Mouse (Mus musculus): ENCODE data around the gene Stc2.

Stc2 gene

DNA sequence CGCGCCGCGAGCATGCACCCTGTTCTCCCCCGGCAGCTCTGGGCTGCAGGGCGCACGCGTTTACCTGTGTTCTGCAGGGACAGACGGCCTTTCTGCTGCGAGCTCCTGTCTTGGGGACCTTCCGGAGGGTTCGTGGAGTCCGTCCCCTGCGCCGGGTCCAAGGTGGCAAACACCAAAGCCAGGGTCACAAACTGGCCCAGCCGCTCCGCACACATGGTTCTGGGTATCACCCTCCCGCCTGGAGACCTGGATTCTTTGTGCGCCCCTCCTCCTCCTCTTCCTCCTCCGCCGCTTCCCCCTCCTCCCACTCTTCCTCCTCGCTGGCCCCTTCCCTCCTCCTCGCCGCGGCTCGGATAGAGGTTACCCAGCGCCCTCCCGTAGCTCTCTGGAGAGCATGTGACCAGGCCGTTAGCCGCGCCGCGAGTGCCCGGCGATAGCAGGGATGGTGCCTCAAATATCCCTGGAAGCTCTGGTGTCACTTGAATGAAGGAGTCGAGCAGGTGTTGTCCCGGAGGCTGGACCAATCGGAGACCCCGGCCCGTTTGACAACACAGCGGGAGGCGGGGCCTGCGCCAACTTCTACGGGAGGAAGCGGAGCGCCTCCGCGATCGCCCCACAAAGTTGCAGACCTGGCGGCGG is at the start of gene Stc2:
Stc2 (minus strand) TSS at position 427 of the 639 bp plus-strand sequence.
- in situ Hi-C loops (cut with MboI, MseI): loop anchor here (5.0 to 25.0 kb wide), 3 partner anchors 115 to 833 kb away; partner anchors contain the start of gene Il9r

DNA sequence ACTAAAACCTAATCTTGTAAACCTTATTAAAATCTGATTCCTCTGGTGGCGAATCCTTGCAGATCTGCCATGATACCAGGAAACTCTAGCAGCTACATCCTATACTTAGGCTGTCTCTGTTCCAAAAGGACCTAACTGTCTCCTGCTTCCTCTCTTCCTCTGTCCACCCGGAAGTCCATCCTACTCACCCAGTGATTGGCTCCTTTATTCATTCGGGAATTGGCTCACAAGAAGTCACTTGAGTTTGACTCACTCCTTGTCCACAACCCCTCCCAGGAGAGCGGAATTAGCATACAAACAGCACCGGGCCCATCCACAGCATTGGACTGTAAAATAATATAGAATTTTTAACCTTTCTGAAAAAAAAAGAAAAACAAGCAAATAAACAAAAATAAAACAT is 47.2 kb upstream of the Stc2 start:
- in situ Hi-C loops (cut with MboI, MseI): no loop called here

DNA sequence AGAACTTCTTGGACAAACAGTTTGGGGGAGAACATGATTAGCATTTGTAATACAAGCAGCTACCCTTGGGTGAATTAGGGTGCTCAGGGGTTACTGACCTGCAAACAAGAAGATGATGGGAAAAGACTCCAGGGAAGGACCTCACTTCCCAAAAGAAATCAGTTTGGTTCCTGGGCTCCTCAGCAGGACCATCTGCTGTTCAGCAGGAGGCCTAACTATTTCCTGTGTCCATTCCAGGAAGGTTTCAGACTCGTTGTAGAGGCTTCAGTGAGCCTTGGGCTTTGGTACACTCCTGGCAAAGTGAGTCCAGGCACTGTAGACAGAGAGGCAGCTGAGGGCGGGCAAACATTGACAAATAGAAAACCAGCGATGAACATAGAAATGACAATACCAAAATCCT is 42.5 kb upstream of the Stc2 start:
- in situ Hi-C loops (cut with MboI, MseI): no loop called here

DNA sequence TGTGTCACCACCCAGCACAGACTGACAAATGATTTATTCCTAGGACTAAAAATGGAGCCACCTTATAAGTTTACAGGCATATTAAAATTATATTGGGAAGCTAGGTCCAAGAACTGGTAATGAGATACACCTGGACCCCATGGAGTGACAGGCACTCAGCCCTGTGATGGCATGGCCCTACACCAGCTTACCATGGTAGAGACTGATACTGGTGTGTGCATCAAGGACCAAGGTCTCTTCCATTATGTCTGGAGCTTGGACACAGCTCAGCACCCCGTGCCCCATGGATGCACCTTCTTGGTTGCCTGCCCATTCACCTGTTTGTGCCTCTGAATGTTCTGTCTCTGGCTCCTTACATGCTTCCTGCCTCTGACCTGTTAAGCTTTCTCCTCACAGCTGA is 36.9 kb upstream of the Stc2 start:
- in situ Hi-C loops (cut with MboI, MseI): no loop called here

DNA sequence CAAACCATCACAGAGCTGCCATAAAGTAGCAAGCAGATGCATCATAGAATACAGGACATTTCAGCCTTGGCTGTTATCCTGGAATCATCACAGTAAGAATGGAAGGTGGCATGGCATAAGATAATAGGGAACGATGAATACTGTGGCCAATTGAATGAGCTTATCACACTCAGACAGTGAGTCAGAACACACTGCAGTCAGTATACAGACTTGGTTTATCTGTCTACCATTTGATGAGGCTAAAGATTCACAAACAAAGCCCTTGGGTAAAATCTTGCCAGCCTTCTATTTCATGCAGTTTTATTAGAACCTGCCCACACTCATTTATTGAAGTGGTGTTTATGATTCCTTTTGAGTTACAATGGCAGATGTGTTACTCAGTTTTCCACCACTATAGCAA is 33.2 kb upstream of the Stc2 start:
- in situ Hi-C loops (cut with MboI, MseI): no loop called here

DNA sequence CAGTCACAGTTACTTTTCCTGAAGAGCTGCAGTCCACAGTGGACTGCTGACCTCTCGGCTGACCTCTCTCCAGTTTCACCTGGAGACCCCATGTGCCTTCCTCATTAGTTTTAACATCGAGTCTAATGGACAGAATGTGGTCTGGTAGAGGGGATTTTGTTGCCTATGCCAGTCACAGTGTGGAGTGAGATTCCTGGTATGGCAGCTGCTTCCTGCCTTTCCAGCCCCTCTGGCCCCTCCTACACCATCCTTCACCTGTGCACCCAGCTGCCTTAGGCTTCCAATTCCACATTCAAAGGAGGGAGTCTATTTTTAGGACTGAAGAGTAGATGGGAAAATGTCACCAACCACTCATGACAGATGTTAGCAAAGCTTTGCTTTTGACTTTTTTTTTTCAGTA is 28.7 kb upstream of the Stc2 start:
- in situ Hi-C loops (cut with MboI, MseI): no loop called here

DNA sequence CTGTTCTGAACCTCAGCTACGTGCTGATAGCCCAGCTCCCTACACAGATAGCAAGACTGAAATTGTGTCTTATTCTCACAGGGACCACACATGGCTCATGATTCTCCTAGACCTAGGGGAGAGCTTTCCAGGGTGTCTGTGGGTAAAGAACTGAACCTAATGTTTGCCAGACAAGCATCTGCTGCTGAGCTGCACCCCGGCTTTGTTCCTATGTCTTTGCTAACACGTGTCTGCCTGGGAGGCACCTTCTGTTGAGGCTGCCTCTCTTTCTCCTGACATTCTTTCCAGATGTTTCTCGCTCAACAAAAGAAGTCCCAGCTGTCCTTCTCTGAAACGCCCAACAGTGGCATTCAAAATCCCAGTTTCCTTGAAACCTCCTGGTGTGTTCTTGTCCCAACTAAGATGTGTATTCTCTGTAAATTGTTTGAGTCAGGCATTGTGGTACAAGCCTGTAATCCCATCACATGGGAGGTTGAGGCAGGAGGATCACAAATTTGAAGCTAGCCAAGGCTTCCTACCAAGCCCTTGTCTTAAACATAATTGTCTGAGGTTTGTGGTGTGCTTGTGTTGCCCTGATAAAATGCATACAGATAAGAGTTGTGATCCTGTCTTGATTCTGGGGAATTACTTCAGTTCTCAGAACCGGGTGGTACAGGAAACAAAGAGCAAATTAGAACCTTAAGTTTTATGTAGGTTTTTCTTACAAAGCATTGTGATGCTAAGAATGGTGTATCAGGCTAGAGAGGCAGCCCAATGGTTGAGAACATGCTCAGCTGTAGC is 27.0 kb upstream of the Stc2 start:
- in situ Hi-C loops (cut with MboI, MseI): no loop called here

DNA sequence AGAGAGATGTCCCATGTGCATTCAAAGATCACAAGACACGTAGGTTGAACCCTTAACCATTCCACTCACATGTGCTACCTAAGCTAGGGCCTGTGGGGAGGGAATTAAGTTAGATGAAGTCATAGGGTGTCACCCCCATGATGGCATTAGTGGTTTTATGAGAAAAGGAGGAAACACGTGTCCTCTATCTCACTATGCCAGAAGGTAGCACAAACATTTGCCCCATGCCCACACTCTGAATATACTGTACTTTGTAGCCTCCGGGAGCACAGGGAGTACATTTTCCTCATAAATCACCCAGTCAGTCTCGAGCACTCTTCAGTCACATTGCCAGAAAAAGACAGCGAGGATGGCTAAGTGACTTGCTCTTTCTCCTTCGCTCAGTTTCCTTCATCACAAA is 24.2 kb upstream of the Stc2 start:
- in situ Hi-C loops (cut with MboI, MseI): no loop called here

DNA sequence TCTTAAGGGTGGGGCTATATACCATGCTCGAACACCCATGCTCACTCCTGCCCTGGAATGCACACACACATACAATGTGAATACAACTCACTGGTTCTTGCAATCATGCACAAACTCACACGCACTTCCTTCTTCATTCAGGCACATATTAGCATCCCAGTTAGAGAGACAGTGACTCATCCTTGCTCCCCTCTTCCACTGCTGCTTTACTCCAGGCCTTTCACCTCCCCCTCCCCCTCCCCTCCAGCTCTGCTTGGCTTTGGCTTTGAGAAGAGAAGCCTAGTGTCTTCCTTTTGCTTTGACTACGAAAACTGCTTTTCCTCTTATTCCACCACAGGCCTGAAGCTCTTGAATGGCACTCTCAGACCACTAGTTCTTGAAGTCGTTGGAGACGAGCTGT is 22.5 kb upstream of the Stc2 start:
- in situ Hi-C loops (cut with MboI, MseI): no loop called here

DNA sequence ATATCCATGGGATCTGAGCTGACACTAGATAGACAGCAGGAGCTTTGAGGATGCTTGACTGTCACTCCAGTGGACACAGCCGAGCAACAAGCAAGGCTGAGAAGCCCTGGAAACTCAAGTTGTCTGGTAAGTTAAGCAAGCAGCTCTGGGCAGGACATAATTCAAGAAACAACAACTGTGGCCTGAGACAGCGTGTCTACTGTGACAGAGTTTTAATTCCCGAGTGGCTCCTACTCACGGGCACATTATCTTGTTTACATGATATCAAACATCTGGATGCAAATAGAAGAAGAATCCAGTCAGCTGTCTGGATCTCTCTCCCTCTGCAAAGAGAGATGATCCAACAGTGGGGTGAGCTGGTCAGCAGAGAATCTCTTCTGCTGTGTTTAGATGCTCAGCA is 19.0 kb upstream of the Stc2 start:
- in situ Hi-C loops (cut with MboI, MseI): no loop called here

DNA sequence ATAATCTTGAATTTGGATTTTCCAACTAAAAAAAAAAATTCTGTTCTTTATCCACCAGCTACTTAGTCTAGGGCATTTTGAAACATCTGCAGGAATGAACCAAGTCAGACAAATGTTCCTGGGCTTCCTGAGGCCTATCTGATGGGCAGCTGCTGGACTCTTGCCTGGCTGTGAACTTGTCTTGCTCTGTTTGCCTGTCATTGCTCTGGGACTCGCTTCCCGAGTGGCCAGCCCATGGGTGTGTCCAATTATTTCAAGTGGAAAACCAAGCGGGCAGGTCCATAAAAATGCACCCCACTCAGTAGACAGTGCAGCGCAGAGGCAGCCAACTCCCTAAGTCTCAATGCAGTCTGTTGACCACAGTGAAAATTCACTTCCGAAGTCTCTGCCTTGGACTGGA is 17.7 kb upstream of the Stc2 start:
- in situ Hi-C loops (cut with MboI, MseI): no loop called here

DNA sequence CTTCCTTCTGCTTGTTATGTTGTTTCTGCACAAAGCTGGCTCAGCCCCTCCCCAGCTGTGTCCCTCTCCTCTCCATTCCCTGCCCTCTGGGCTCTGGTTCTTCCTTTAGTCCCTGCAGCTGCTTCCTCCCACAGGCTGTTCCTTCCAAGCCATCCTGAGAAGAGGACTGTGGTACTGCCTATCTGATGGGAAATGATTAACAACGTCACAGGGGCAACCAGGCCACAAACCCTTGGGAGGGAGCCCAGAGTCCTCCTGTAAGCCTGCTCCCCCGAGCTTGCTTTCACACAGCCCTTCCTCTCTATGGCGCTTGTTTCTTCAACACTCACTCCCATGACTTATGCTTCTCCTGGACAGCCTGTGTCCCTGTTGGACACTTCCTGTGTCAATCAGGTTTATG is 16.7 kb upstream of the Stc2 start:
- in situ Hi-C loops (cut with MboI, MseI): no loop called here

DNA sequence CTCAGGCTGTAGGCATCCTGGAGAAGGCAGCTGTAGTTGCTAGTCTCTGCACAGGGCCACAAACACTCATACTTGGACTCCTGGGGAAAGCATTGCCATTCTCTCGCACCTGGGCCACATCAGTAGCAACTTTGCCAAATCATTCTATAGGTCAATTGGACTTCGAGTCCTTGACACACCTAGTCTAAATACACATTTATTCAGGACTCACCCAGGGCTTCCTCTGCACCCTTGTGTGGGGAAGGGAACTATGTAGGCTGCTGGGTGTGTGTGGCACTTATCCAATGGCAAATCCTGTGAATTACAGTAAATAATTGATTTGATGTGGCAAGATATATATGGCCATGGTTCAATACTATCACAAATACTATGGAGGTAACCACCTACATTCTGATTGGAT is 14.1 kb upstream of the Stc2 start:
- in situ Hi-C loops (cut with MboI, MseI): no loop called here

DNA sequence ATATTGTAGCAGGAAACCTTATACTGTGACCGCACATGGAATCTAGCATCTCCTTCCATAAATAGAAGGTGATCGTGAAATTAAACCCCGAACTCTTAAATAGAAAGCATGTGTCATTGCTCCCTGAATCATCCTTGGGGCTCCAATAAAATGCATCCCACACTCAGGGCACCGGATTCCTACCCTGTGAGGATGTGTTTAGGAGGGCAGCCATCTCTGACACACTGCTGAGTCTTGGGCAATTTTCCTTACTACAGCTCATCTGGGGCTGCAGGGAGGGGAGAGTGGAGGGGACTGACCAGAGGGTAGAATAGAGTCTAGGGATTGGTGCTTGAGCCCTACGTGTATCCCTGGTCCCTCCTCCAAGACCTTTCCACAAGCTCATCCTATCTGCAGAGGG is 12.3 kb upstream of the Stc2 start:
- in situ Hi-C loops (cut with MboI, MseI): no loop called here

DNA sequence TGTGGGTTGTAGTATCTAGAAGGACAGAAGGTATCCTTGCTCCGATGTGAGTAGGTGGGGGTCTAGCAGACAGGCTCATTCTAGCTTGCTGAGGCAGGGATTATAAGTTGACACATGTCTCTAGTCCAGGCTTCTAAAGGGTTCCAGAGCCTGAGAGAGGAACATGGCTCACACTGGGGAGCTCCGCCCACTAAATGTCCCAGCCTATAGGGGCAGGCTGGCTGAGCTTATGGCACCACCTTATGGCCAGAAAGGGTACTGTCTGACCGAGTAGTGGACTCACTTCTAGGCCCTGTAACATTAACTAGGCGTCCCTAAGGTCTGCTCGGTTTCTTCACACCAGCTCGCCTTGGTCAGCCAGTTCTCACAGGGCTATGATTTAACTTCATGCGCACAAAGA is 3.6 kb upstream of the Stc2 start:
- in situ Hi-C loops (cut with MboI, MseI): loop anchor here (10.0 to 25.0 kb wide), 2 partner anchors 119 to 564 kb away; no protein-coding TSS in a partner anchor

DNA sequence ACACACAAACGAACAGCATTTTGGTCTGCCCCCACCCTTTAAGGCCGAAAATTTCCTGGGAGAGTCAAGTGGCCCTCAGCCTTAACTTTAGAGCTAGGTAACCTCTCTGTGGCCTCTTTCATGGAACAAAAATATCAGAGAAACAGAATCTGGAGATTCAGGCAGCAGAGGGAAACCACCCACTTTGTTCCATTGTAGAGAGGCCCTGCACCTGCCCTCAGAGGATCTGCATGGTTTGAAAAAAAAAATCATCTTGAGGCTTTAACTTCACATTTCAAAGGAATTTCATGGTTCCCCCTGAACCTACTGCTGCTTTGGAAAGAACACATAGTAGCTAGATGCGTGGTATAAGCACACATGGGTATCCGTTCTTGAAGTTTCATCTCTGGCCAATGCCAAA is 2.3 kb upstream of the Stc2 start:
- in situ Hi-C loops (cut with MboI, MseI): loop anchor here (10.0 to 25.0 kb wide), 2 partner anchors 117 to 565 kb away; no protein-coding TSS in a partner anchor

DNA sequence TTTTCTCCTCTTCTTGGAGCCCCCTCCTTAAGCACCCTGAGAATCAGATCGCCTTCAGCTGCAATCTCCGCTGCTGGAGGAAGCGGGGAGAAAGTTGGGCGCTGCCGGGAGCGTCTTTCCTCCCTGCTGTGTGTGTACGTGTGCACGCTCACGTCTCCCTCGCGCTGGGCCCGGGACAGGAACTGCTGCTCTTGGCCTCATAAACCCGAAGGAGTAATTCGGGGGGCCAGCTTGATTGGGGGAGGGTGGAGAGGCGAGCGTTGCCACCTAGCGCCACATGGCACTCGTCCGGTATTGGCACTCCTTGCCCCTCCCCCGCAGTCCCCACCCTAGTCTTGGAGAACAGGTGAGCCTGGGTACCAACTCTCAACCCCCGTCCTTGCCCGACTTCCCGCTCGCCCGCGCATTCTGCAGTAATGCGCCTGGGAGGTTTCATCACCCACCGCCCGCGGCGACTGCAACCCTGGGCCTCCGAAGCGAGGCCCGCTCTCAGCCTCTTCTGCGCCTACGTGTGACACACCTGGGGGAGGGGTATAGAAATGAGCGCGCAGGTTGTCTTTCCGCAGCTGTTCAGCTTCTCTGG is 1.5 kb upstream of the Stc2 start:
- in situ Hi-C loops (cut with MboI, MseI): loop anchor here (10.0 to 25.0 kb wide), 2 partner anchors 117 to 566 kb away; no protein-coding TSS in a partner anchor

DNA sequence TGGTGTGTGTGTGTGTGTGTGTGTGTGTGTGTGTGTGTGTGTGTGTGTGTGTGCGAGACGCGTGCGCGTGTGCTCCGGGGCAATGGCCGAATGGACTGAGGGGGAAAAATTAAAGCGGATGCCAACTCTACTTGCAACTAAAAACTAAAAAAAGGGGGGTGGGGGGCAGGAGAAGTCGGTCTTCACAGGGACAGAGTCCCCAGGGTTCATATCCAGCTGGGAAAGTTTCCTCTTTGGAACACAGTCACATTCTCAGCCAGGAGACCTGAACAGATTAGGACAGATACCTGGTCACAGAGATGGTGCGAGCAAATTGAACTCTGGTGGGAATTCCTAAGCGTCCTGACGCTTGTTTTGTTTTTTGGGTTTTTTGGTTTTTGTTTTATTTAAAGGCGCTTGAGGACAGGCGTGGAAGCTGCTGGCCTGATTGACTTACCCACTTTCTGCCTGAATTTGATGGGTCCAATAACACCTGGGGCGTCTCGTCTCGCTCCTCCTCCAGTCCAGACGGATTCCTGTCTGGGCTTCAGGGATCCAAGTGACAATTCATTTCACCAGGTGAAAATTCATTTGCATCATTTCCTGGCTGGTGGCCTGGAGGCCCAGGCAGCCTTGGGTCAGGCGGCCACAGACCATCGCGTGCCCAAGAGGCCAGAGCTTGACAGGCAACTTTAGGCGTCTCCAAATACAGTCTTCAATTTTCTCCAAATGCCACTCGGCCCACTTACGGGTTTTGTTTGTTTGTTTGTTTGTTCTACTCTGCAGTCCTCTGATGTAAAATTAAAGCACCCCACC is 759 bp upstream of the Stc2 start:
- in situ Hi-C loops (cut with MboI, MseI): loop anchor here (10.0 to 25.0 kb wide), 2 partner anchors 116 to 567 kb away; no protein-coding TSS in a partner anchor

DNA sequence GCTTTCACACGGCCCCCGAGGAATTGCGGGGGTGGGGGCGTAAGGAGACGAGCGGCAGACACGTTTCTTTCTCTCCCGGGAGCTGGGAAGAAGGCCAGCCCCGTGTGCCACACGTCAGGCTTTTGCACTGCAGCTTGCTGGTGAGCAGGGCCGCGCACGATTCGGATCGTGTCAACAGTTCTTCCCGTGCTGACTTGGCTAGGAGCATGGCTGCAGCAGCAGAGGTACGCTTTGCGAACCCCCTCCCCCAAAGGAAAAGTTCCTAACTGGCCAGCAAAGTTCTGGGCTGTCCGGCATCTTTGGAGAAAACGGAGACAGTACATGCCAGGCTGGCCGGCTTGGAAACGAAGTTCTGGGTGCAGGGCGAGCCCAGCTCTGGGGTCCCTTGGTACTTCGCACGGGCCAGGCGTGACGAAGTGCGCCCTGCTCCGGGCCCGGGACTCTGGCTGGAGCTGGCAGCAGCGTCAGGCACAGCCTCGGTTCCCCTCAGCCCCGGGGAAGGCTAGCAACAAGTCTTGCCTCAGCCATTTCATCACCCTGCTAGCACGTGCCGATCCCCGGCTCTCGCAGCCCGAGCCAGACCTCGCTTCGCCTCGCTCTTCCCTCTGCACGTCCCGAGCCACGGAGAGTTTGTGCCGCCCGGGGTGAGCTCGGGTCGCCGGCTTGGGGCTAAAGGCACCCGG is 768 bp downstream of the Stc2 start:
- in situ Hi-C loops (cut with MboI, MseI): loop anchor here (5.0 to 25.0 kb wide), 2 partner anchors 568 to 833 kb away; partner anchors contain the start of gene Il9r

DNA sequence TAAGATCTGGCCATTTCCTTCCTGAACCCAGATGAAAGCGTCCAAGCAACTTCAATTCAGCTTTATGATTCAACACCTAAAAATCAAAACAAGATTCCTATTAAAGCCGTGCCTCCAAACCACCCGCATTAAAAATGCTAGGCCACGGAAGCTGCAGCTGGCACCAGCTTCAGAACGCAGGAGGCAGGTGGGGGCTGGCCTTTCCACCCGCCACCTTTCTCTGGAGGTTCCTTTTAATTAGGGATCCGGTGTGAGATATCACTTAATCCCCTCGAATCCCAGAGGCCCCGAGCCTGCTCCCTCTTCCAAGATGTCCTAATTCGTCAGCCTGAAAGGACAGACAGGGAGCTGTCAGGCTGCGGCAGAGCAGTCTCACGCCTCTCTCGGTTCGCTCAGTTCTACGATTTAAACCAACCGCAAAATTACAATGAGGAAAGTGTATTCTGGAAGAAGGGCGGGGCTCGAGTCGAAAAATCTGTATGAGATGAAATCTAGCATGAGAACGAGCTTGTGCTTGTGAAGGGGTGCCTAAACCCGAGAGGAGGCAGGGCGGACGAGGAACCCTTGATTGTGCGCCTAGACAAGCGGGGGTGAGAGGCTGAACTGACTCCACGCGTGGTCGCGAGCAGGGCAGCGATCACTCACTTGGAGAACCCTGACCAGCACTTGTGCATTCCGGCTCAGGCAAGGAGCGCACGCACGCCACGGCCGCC is 1.5 kb downstream of the Stc2 start:
- in situ Hi-C loops (cut with MboI, MseI): loop anchor here (5.0 to 25.0 kb wide), 2 partner anchors 569 to 834 kb away; partner anchors contain the start of gene Il9r
